Mouse (Mus musculus): Measurements from ENCODE around the gene Cntnap2. TPM values are rescaled to one million over a fixed set of nuclear protein-coding genes. Genes with fewer than 3 reads are reported as not detected.

Cntnap2 gene
- polyA plus RNA-seq, 1 experiment from 2014 or later, result 19.5 TPM

- H3K9me3 ChIP-seq (ENCODE audit: control insufficient read depth, low read length), result no peaks in the 10 kb centered on the region
- H3K36me3 ChIP-seq (ENCODE audit: control insufficient read depth, insufficient read depth, low read length), result no peaks in the 10 kb centered on the region
- DNase-seq (ENCODE audit: low spot score) (no peak), ATAC-seq (ENCODE audit: low FRiP score) (no peak)
- no peak overlapping the region for H3K27ac ChIP-seq (ENCODE audit: low read depth, low read length)
- H3K4me3 ChIP-seq (ENCODE audit: low read depth, low read length), result no peak overlapping the region
- H3K4me2 ChIP-seq (replicated peaks; ENCODE audit: low read depth, low read length), result no peak overlapping the region
- WGBS, result 85% methylated on average over 2 of the region's 2 CpGs
- no peaks in the 10 kb centered on the region for H3K4me1 ChIP-seq (replicated peaks; ENCODE audit: control insufficient read depth, insufficient read depth, low read length)
- H3K27me3 ChIP-seq (ENCODE audit: control insufficient read depth, insufficient read depth, low read length), result no peaks in the 10 kb centered on the region
- no peak overlapping the region for H3K9ac ChIP-seq (ENCODE audit: low read depth, low read length)
Measured at GRCm38 (mm10) chr6:45271537-45271936, 212.4 kb downstream of the Cntnap2 start.

GRCm38 (mm10) chr6:45273259-45273775 is 214.2 kb downstream of the Cntnap2 start:
- H3K4me2 ChIP-seq (replicated peaks; ENCODE audit: low read depth, low read length), result no peak overlapping the region
- DNase-seq (ENCODE audit: low spot score), result no peak
- WGBS, result 58% methylated on average over 1 of the region's 1 CpGs
- no peaks in the 10 kb centered on the region for H3K27me3 ChIP-seq (ENCODE audit: control insufficient read depth, insufficient read depth, low read length)
- H3K9ac ChIP-seq (ENCODE audit: low read depth, low read length), result no peak overlapping the region
- H3K27ac ChIP-seq (ENCODE audit: low read depth, low read length), result no peak overlapping the region
- H3K36me3 ChIP-seq (ENCODE audit: control insufficient read depth, insufficient read depth, low read length), result no peaks in the 10 kb centered on the region
- H3K4me1 ChIP-seq (replicated peaks; ENCODE audit: control insufficient read depth, insufficient read depth, low read length), result no peaks in the 10 kb centered on the region
- no peak for ATAC-seq (ENCODE audit: low FRiP score)
- no peaks in the 10 kb centered on the region for H3K9me3 ChIP-seq (ENCODE audit: control insufficient read depth, low read length)
- no peak overlapping the region for H3K4me3 ChIP-seq (ENCODE audit: low read depth, low read length)

DNA sequence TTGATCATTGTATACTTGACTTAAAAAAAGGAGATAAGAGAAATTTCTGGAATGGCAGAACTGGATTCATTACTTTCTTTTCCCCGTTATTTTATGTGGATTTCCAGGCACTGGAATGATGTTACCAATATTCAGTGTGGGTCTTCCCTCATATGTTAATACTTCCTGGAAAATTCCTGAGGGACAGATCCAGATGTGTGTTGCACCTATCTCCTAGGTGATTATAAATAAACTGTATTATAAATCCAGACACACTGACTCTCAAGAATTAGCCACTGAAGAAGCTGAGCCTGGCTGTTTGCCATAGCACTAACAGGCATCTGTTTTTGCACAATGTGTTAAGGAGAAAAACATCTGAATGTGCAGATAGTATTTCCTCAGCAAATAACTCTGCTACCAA is 231.0 kb downstream of the Cntnap2 start:
- no peak overlapping the region for H3K4me2 ChIP-seq (replicated peaks; ENCODE audit: low read depth, low read length)
- ATAC-seq (ENCODE audit: low FRiP score) (no peak), DNase-seq (ENCODE audit: low spot score) (no peak)
- no peaks in the 10 kb centered on the region for H3K9me3 ChIP-seq (ENCODE audit: control insufficient read depth, low read length)
- WGBS, result 100% methylated on average over 1 of the region's 1 CpGs
- no peak overlapping the region for H3K9ac ChIP-seq (ENCODE audit: low read depth, low read length)
- no peak overlapping the region for H3K4me3 ChIP-seq (ENCODE audit: low read depth, low read length)
- H3K36me3 ChIP-seq (ENCODE audit: control insufficient read depth, insufficient read depth, low read length), result no peaks in the 10 kb centered on the region
- H3K27me3 ChIP-seq (ENCODE audit: control insufficient read depth, insufficient read depth, low read length), result no peaks in the 10 kb centered on the region
- H3K4me1 ChIP-seq (replicated peaks; ENCODE audit: control insufficient read depth, insufficient read depth, low read length), result no peaks in the 10 kb centered on the region
- no peak overlapping the region for H3K27ac ChIP-seq (ENCODE audit: low read depth, low read length)

GRCm38 (mm10) chr6:45317455-45317854 is 258.3 kb downstream of the Cntnap2 start:
- H3K27me3 ChIP-seq (ENCODE audit: control insufficient read depth, insufficient read depth, low read length), result no peaks in the 10 kb centered on the region
- ATAC-seq (ENCODE audit: low FRiP score) (no peak), DNase-seq (ENCODE audit: low spot score) (no peak)
- H3K9ac ChIP-seq (ENCODE audit: low read depth, low read length), result no peak overlapping the region
- H3K4me3 ChIP-seq (ENCODE audit: low read depth, low read length), result no peak overlapping the region
- no peak overlapping the region for H3K27ac ChIP-seq (ENCODE audit: low read depth, low read length)
- no peaks in the 10 kb centered on the region for H3K9me3 ChIP-seq (ENCODE audit: control insufficient read depth, low read length)
- WGBS, result 87% methylated on average over 3 of the region's 3 CpGs
- H3K4me2 ChIP-seq (replicated peaks; ENCODE audit: low read depth, low read length), result no peak overlapping the region
- no peaks in the 10 kb centered on the region for H3K36me3 ChIP-seq (ENCODE audit: control insufficient read depth, insufficient read depth, low read length)
- no peaks in the 10 kb centered on the region for H3K4me1 ChIP-seq (replicated peaks; ENCODE audit: control insufficient read depth, insufficient read depth, low read length)

DNA sequence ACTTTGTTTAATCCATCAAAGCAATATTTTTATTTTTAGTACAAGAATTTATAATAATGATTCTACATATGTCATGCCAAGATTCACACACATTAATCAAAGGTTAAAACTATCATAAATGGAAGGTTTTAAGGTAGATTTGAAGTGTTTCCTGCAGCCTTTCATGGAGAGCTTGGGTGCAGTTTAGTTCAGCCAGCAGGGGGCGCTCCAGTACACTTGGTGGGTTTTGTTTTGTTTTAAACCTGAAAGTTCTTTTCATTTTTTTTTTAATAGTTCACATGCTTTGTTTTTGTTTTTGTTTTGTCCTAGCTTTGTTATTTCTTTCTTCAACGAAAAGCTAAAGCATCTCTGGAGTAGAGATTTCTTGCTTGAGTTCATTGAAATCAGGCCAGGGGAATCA is 264.3 kb downstream of the Cntnap2 start:
- peak; percentile 71 for DNase-seq (ENCODE audit: low spot score)
- Histone ChIP-seq H3K4me2 (replicated peaks; ENCODE audit: low read depth, low read length) (no peak overlapping the region), H3K9me3 (ENCODE audit: control insufficient read depth, low read length) (no peaks in the 10 kb centered on the region), H3K9ac (ENCODE audit: low read depth, low read length) (no peak overlapping the region), H3K36me3 (ENCODE audit: control insufficient read depth, insufficient read depth, low read length) (no peaks in the 10 kb centered on the region), H3K4me1 (replicated peaks; ENCODE audit: control insufficient read depth, insufficient read depth, low read length) (no peaks in the 10 kb centered on the region), H3K27ac (ENCODE audit: low read depth, low read length) (no peak overlapping the region), H3K27me3 (ENCODE audit: control insufficient read depth, insufficient read depth, low read length) (no peaks in the 10 kb centered on the region), H3K4me3 (ENCODE audit: low read depth, low read length) (no peak overlapping the region)
- ATAC-seq (ENCODE audit: low FRiP score), result no peak
- 5% methylated on average over 2 of the region's 2 CpGs for WGBS

DNA sequence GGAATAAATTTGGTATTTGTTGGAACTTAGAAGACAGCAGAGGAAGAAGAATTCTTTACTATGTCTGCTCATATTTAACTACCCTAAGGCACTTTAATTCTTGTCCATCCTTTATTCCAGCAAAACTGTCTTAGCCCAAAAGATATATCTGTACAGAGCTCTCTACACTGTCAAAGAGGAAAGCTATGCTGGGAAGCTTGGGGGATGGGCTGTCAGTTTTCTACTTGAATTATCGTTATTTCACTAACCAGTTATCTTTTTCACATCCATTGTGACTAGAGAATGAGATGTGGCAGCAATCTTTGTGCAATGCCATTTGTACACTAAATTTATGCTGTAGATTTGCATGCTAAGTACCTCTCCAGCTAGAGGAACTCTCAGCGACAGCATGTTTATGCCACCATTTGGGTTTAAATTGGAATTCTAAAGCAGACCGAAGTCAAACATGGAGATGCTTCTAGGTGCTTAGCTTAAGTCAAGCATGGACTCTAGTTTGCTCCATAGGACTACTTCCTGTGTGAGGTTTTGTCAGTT is 268.9 kb downstream of the Cntnap2 start:
- H3K4me3 ChIP-seq (ENCODE audit: low read depth, low read length), result no peak overlapping the region
- no peaks in the 10 kb centered on the region for H3K36me3 ChIP-seq (ENCODE audit: control insufficient read depth, insufficient read depth, low read length)
- no peak overlapping the region for H3K4me2 ChIP-seq (replicated peaks; ENCODE audit: low read depth, low read length)
- DNase-seq (ENCODE audit: low spot score), result no peak
- H3K4me1 ChIP-seq (replicated peaks; ENCODE audit: control insufficient read depth, insufficient read depth, low read length), result no peaks in the 10 kb centered on the region
- no peak overlapping the region for H3K9ac ChIP-seq (ENCODE audit: low read depth, low read length)
- WGBS, result 87% methylated on average over 3 of the region's 3 CpGs
- no peaks in the 10 kb centered on the region for H3K9me3 ChIP-seq (ENCODE audit: control insufficient read depth, low read length)
- H3K27me3 ChIP-seq (ENCODE audit: control insufficient read depth, insufficient read depth, low read length), result no peaks in the 10 kb centered on the region
- H3K27ac ChIP-seq (ENCODE audit: low read depth, low read length), result no peak overlapping the region
- no peak for ATAC-seq (ENCODE audit: low FRiP score)

DNA sequence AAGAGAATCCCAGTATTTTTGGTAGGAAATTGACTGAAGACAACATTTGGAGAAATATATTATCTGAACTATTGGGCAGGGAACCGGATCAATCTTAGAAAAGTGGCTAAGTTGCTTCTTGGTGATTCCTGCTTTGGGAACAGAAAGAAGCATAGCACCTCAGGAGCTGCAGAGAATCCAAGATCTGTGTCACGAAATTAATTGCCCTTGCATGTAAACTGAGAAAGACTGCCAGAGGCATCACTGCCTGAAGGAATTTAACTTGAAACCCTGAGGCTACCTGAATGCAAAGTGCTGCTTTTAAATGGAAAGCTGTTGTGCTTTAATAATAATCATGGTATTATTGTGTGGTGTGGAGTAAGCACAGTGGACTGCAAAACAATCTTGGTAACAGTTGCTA is 286.2 kb downstream of the Cntnap2 start:
- H3K9ac ChIP-seq (ENCODE audit: low read depth, low read length), result no peak overlapping the region
- H3K36me3 ChIP-seq (ENCODE audit: control insufficient read depth, insufficient read depth, low read length), result no peaks in the 10 kb centered on the region
- WGBS, result 77% methylated on average over 2 of the region's 2 CpGs
- no peak for DNase-seq (ENCODE audit: low spot score)
- no peaks in the 10 kb centered on the region for H3K4me1 ChIP-seq (replicated peaks; ENCODE audit: control insufficient read depth, insufficient read depth, low read length)
- no peak overlapping the region for H3K4me2 ChIP-seq (replicated peaks; ENCODE audit: low read depth, low read length)
- H3K27me3 ChIP-seq (ENCODE audit: control insufficient read depth, insufficient read depth, low read length), result no peaks in the 10 kb centered on the region
- no peak overlapping the region for H3K27ac ChIP-seq (ENCODE audit: low read depth, low read length)
- no peak overlapping the region for H3K4me3 ChIP-seq (ENCODE audit: low read depth, low read length)
- no peaks in the 10 kb centered on the region for H3K9me3 ChIP-seq (ENCODE audit: control insufficient read depth, low read length)
- ATAC-seq (ENCODE audit: low FRiP score), result no peak

GRCm38 (mm10) chr6:45345953-45346352 is 286.8 kb downstream of the Cntnap2 start:
- H3K4me2 ChIP-seq (replicated peaks; ENCODE audit: low read depth, low read length), result no peak overlapping the region
- no peaks in the 10 kb centered on the region for H3K9me3 ChIP-seq (ENCODE audit: control insufficient read depth, low read length)

GRCm38 (mm10) chr6:45366442-45366841 is 307.3 kb downstream of the Cntnap2 start:
- 32% methylated on average over 1 of the region's 1 CpGs for WGBS
- no peak for DNase-seq (ENCODE audit: low spot score)

More at GRCm38 (mm10) chr6:45345953-45346352, 286.8 kb downstream of the Cntnap2 start:
- ATAC-seq (ENCODE audit: low FRiP score) (no peak), DNase-seq (ENCODE audit: low spot score) (no peak)
- H3K27me3 ChIP-seq (ENCODE audit: control insufficient read depth, insufficient read depth, low read length), result no peaks in the 10 kb centered on the region
- no peak overlapping the region for H3K27ac ChIP-seq (ENCODE audit: low read depth, low read length)
- no peaks in the 10 kb centered on the region for H3K4me1 ChIP-seq (replicated peaks; ENCODE audit: control insufficient read depth, insufficient read depth, low read length)
- no peak overlapping the region for H3K4me3 ChIP-seq (ENCODE audit: low read depth, low read length)
- no peaks in the 10 kb centered on the region for H3K36me3 ChIP-seq (ENCODE audit: control insufficient read depth, insufficient read depth, low read length)
- H3K9ac ChIP-seq (ENCODE audit: low read depth, low read length), result no peak overlapping the region

More at GRCm38 (mm10) chr6:45366442-45366841, 307.3 kb downstream of the Cntnap2 start:
- ATAC-seq (ENCODE audit: low FRiP score), result no peak
- H3K27ac ChIP-seq (ENCODE audit: low read depth, low read length), result no peak overlapping the region
- H3K4me1 ChIP-seq (replicated peaks; ENCODE audit: control insufficient read depth, insufficient read depth, low read length), result no peaks in the 10 kb centered on the region
- H3K4me2 ChIP-seq (replicated peaks; ENCODE audit: low read depth, low read length), result no peak overlapping the region
- H3K36me3 ChIP-seq (ENCODE audit: control insufficient read depth, insufficient read depth, low read length), result no peaks in the 10 kb centered on the region
- no peak overlapping the region for H3K4me3 ChIP-seq (ENCODE audit: low read depth, low read length)
- H3K9me3 ChIP-seq (ENCODE audit: control insufficient read depth, low read length), result no peaks in the 10 kb centered on the region
- H3K27me3 ChIP-seq (ENCODE audit: control insufficient read depth, insufficient read depth, low read length), result no peaks in the 10 kb centered on the region
- no peak overlapping the region for H3K9ac ChIP-seq (ENCODE audit: low read depth, low read length)

Data from hindbrain, embryonic 11.5 days (tissue).